Mouse (Mus musculus): Measurements from ENCODE around the gene Gm45799. TPM values are rescaled to one million over a fixed set of nuclear protein-coding genes. Genes with fewer than 3 reads are reported as not detected.

The Gm45799 gene
- polyA plus RNA-seq (2012; rRNA removed): 49.2 and 53.0 TPM in 2 replicates

DNA sequence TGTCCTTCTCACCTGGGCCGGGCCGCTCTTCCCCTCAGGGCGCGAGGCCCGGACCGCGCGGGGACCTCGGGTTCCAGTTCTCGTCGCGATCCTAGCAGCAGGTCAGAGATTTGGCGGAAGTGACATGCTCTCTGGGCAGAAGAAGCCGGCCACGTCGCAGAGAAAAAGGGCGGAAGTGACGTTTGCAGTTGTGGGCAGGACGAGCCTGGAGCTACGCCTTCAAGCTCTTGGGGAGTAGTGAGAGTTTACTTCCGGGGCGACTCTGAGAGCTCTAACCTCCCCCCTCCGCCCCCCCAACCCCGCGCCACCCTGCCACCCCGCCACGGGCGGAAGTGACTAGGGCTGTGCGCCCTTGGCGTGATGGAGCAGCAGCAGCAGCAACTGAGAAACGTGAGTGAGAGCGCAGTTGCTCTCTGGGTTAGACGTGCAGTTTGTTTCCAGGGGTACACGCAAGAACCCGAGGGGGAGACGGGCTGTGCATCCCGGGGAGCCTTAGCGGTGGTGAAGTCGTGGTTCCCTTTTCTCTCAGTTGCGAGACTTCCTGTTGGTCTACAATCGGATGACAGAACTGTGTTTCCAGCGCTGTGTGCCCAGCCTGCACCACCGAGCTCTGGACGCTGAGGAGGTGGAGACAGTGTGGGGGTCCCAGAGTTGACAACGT, at the start of gene Gm45799, which contains the start of gene Arfip2:
Gm45799 (plus strand) TSS at position 320 of the 661 bp plus-strand sequence.
Arfip2 (minus strand) TSS at position 184 of the 661 bp plus-strand sequence.
- DNase-seq (ENCODE audit: low spot score): peak; percentile 70

DNA sequence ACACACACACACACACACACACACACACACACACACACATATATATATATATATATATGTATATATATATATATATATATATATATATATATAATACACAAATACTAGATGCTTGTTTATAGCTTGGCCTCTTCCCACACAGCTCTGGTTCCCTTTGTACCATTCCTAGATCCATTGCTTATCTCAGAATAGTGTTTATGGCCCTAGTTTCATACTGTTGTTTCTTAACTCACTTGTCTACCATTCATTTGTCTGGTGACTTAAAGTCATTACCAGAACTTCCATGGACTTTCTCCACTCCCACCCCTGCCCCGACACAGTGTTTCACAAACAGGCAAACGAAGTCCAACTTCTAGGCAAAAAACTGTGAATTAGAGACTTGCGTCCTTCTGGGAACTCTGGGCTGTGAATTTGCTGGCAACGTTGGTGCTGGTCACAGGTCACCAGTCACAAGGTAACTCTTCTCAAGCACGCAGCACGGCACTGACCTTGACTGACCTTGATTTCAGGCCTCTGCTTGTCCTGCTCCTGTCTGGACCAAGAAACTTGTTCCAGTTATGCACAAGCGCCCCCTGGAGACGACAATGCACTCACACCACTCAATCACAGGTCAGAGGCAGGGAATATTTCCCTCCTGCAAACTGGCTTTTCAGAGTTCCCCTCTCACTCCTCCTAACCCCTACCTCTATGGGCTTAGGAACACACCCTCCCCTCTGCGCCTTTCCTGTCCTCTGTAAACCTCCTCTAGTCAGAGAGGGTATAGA, 37.3 kb upstream of the Gm45799 start:
- peak; percentile 38 for DNase-seq (ENCODE audit: low spot score)

DNA sequence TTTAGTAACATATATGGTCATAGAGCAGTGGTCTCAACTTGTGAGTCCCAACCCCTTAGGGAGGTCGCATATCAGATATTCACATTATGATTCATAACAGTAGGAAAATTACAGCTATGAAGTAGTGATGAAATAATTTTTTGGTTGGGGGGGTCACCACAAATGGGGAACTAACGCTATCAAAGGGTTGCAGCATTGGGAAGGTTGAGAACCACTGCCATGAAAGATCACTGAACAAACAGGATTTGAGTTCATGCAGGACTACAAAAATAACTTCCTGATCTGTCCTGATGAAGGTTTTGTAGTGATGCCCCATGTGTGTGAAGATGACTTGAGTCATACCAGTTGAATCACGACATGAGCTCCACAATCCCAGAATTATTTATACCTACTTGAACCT, 31.9 kb upstream of the Gm45799 start:
- DNase-seq (ENCODE audit: low spot score): no peak

DNA sequence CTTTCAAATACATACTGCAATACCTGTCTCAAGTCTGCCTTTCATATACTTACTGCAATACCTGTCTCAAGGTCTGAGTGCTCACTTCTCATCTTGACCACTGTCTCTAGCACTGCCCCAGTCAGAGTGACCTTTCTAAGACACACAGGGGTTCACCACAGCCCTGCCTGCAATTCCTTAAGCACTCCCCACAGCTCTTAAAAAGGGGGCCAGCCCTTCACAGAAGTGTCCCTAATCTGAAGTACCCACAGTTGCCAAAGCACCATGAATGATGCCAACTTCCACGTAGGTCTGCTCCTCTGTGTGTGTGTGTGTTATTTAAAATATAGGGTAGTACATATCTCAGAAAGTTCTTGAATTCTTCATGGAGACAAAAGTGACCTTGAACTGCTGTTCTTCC, 28.6 kb upstream of the Gm45799 start:
- no peak for DNase-seq (ENCODE audit: low spot score)

DNA sequence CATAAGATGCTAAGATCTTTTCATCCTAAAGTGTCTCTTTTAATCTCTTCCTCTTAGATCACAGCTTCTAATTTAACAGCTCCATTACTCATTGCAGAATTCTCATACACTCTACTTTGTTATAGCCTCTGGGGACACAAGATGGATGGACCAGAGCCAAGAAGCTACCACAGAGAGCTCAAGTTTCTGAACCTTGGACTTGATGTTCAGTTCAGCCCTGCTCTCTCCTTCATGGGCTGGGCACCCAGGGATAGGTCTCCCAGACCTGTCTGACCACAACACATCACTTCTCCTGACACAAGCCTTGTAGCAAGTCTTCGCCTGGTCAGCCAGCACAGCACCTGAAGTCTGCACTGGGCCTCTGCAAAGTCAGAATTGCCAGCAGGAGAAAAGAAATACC, 26.0 kb upstream of the Gm45799 start:
- no peak for DNase-seq (ENCODE audit: low spot score)

DNA sequence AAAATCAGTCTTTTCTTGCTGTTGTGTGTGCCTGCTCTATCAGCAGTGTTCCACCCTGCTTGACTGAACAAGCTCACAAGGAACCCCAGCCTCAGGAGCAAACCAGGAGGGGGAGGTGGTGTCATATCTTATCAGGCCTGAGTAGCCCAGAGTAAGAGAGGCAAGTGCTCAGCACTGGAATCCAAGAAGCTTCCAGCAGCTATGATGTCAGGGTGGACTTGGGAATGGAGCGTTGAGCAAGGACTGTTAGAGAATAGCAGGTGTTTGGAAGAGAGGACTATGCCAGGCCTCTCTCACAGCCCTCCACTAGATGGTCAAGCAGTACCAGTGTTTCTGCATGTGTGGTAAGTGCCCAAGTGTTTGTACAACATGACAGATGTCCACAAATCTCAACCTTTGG, 24.6 kb upstream of the Gm45799 start:
- DNase-seq (ENCODE audit: low spot score): no peak

DNA sequence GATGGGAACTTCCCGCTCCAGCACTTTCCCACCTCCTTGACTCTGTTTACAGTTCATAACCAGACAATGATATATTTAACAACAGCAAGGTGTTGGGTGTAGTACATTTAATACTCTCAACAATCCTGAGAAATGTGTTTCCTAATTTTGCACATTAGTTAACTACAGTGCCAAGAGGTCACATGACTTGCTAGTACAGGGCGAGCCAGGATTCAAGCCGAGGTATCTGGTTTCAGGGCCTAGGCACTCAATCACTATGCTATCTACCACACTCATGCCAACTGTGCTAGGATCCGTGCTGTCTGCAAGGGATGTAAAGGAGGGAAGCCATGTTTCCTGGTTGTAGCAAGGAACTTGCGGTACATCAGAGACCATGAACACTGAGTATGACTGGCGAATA, 23.8 kb upstream of the Gm45799 start:
- no peak for DNase-seq (ENCODE audit: low spot score)

DNA sequence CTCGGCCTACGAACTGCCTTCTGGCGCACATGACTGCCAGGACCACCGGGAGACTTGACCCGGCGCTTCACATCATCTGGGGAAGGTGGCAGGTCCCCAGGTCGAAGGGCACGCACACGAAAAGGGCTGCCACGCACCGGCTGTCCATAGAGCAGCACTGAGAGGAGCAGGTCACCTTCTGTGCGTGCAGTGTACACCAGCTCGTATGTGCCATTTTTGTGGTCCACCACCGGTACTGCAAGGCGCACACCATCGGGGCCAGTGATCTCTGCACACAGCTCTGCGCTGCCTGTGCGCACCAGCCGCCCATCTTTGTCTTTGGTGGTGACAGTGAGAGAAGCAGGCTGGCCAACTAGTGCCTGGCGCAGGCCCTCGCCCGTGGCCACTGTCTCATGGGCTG, 22.5 kb upstream of the Gm45799 start:
- no peak for DNase-seq (ENCODE audit: low spot score)

DNA sequence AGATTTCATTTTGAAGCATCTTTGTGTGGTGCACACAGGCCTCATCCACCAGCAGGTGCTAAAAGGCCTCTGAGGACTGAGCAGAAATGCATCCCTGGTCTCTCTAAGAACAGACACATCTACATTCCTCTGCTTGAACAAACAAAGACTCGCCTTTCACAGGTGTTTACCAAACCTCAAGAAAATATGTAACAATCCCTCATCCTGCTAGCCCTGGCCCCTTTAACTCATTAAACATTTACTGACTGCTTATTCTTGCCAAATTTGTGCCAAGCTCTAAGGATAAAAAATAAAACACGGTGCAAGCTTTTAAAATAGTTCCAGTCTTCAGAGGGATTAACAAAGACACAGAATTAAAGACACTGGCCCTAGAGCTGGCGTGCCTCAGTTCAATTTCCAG, 20.7 kb upstream of the Gm45799 start:
- no peak for DNase-seq (ENCODE audit: low spot score)

DNA sequence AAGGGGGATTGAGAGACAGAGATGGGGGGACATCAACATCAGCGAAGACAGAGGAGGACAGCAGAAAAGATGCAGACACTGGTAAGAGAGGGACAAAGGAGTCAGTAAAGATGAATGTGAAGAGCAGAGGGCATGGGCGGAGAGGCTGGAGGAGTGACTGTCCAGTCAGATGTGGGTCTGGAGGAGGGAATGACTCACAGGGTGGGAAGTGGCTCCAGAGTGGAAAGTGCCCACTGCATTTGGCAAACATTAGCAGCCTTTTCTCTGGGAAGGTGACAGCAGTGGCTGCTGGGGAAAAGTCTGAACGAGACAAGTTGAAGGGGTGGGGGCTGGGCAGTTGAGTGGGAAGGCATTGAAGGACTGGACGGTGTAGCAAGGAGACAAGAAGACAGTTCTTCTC, 19.3 kb upstream of the Gm45799 start:
- DNase-seq (ENCODE audit: low spot score): no peak

DNA sequence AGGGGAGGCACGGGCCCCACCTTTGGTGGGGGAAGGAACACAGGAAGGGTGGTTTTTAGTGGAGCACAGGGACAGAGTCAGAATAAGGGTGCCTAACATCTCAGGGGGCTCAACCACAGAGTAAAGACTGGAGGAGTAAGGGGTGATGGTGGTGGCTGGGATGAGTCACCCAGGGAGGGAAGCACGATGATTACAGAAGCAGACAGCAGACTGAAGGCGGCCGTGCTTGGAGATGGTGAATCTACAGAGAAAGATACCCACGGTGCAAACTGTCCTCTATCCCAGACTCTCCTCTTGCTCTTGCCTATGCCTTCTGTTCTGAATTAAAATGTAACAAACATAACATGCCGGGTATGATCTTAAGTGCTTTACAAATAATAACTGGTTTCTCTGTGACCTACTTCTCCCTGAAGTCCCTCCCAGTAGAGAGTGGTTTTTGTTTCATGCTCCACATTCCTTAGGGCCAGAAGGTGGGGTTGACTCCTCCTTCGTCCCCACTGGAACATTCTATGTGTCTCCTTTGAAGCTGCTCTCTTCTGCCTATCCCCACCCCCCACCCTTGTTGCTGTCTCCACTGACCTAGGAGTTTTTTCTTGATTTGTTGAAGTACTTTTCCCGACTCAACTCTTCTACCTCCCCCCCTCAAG, 18.6 kb upstream of the Gm45799 start:
- DNase-seq (ENCODE audit: low spot score): no peak

DNA sequence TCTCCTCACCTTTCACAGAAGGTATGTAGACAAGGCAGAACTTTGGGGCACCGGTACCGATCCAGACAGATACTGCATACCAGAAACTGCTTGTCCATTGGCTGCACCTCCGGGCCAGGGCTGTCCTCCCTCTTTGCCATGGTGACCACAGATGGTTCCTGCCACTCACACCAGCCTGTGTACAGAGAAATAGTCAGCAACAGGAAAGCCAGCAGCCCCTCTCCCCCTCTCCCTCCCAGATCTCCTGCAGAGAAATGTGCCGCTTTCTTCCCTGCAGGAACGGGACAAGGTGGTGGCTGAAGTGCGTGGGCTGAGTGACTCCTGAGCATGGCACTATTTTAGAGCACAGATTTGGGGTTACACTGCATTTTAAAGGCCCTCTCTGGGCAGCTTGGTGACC, 15.0 kb upstream of the Gm45799 start:
- no peak for DNase-seq (ENCODE audit: low spot score)

DNA sequence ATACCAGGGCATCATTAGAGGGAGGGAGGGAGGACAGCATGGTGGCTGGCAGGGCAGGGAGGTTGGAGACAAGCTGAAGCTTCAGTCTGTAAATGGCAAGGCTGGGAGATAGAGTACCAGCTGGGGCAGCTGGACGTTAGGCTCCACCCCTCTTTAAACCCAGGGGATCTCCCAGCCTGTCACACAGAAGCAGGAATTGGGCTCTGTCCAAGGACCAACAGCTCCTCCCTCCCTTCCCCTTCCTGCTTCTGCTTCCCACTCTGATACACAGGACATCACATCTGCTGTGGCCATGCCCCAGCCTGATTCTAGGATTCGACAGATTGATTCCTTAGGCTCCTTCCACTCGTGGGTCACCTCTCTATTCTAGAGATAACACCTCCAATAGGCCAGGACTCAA, 11.7 kb upstream of the Gm45799 start:
- DNase-seq (ENCODE audit: low spot score): no peak

DNA sequence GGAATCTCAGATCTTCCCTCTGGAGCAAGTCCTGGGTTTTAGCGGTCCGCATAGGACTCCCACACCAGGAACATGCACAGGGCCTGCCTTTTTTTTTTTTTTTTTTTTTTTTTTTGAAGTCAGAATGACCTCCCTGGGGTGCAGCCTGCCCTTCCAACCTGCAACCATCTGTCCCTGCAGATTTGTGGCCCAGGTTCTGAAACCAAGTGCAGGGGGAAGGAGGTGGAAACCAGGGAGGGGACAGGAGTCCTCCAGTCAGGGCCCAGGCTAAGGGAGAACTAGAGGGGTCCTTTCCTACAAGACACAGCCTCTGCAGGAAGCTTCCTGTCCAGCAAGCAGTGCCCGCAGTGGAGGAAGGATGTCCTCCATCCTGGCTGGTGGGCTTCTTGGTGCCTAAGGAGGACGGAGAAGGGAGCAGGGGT, 7.8 kb upstream of the Gm45799 start:
- no peak for DNase-seq (ENCODE audit: low spot score)

DNA sequence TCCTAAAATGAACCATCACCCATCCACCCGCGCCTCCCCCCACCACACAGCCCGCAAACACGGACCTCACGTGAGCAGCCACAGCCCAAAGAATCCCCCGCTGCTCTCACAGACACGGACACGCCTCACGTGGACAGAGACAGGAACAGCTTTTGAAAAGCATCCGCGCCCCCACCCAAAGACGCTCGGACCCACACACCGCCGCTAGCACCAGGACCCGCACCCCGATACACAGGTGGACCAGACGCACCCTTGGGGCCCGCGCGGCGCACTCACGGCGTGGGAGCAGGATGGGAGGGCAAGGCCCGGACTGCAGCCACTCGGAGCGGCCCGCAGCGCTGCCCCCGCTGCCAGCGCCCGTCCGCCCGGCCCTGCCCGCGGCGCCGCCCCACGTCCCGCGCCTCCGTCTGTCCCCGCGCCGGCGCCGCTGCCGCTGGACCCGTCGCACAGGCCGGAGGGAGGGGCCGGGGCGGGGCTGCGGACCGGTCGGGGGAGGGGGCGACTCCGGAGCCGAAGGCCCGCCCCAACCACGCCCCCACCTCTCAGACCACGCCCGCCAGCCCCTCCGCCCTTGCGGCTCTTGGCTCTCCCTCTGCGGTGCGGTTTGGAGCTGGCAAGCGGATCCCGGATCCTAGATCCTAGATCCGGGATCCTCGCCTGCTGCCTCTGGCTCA, 7.1 kb upstream of the Gm45799 start, which contains the start of gene Trim3:
Trim3 (minus strand) TSS at position 445 of the 674 bp plus-strand sequence.
- DNase-seq (ENCODE audit: low spot score): peak; percentile 85

DNA sequence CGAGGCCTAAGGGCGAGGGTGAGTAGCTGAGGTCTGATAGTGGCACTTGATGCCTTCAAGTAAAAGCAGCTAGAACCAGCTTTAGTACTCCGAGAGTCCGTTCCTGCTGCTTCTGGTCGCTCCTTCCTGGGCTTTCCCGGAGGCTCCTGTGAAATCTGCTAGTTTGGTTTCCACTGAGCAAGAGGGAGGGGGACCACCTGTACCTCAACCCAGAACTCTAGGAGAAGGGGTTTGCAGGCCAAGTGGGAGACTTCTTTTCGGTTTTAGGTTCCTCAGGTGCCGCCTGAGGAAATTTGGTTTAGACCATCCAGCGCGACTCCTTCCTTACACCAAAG, 6.6 kb upstream of the Gm45799 start:
- DNase-seq (ENCODE audit: low spot score): no peak

DNA sequence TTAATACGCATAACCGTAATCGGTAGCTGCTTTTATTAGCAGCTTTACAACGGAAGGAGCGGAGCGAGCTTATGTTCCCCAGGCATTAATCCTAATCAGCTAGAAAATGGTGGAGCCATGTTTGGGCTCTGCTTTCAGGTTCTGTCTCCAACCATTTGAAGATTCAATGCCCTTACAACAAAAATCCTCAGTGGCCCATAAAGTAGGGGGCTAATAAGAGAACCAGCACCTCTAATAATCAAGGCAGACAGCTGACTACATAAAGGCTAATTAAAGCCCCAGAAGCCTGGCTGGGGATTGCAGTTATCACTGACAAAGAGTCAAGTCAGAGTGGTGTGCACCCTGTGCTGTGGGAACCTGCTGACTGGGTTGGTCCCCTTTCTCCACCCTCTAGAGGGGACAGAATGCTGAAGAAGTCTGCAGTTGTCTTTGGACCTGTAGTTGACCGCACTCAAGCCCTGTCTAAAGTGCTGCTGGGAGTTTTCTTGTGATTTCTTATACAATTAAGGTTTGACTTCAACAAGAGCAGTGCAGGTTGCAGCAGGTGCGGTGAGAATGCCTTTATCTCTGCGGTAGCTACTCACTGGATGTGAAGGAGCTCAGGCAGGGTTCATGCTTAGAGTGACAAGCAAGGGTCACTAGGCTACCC, 6.0 kb upstream of the Gm45799 start:
- DNase-seq (ENCODE audit: low spot score): no peak

DNA sequence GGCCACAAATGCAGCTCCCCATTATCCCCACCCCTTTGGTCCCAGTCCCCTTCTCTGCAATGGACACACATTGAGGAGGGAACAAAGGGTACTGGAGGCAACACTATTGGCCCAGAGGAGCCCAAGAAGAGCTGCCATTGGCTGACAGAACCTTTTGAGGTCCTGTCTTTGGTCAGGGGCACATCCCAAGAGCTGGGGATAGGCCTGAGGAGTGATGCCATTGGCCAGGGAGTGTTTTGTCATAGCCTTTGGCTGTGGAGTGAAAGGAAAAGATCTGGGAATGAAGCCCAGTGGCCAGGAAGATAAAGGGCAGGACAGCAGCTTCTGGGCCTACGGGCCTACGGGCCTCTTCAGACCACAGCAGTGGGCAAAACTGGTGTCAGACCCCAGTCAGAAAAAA, 4.6 kb upstream of the Gm45799 start:
- no peak for DNase-seq (ENCODE audit: low spot score)

DNA sequence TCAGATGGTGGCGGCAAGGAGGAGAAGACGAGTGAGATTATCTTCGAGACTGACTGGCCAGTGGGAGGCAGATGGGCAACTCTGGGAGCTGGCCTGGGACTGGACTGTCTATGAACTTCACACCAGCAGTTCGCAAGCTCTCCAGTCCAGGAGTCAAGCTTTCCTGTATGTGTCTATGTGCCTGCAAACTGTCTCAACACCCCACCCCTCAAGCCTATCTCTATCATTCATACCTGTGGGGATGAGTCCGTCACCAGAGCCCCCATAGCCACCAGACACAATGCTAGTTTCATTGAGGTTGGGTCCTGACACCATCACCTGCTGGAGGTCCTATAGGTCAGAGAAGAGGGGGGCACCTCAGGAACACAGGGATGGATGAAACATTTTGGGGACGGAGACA, 1.6 kb upstream of the Gm45799 start:
- DNase-seq (ENCODE audit: low spot score): no peak

DNA sequence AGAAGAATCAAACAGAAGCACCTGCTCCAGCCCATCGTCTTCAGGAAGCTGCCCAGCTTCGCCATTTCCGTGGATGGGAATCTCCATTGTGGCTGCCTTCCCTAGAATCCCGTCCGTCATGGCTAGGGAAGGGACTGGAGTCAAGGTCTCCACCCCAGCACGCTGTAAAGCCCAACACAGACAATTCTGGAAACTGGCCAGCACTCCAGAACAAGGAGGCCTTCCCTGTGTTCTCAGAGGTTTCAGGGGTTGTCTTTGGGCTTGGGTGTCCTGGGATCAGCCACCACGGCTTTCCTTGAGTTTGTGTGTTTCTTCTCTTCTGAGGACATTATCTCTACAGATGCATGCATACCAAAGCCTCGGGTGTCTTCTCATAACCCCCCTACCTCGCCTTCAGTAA, 1.0 kb upstream of the Gm45799 start:
- DNase-seq (ENCODE audit: low spot score): no peak

DNA sequence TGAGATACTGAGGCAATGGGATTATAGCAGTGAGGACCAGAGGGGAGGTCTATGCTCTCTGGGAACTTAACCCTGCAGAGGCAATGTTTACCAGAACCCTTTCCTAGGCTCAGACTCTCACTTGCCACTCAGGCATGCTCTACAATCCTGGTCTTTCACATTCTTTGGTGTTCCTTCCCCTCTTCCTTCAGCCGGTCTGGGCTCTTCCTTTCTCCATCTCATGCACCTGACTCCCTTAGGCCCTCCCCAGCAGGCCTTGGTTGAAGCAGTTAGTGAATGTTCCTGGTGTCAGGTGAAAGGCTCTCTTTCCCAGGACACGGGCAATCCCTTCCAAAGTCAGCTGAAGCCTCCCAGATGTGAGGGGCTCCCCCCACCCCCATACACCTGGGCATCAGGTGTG, 596 bp upstream of the Gm45799 start, which contains the start of gene Timm10b:
Timm10b (plus strand) TSS at position 301 of the 400 bp plus-strand sequence.
- DNase-seq (ENCODE audit: low spot score): no peak

DNA sequence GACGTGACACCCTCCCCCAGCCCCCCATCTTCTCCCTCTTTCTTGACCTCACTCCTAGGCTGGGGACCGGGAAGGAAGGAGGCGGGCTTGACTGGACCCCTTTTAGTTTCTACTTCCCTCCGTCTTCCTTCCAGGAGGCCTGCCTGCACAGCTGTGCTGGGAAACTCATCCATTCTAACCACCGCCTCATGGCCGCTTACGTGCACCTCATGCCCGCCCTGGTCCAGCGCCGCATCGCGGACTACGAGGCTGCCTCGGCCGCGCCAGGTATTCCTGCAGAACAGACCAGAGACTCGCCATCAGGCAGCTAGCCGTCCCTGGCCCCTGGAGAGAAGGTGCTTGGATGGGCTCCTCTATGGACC, 523 bp downstream of the Gm45799 start:
- peak; percentile 33 for DNase-seq (ENCODE audit: low spot score)
